Mouse (Mus musculus): ENCODE data around the gene Kcnj15. TPM values are rescaled to one million over a fixed set of nuclear protein-coding genes. Genes with fewer than 3 reads are reported as not detected.

Gene Kcnj15
- polyA plus RNA-seq, 1 experiment from 2014 or later: 6.1 TPM

DNA sequence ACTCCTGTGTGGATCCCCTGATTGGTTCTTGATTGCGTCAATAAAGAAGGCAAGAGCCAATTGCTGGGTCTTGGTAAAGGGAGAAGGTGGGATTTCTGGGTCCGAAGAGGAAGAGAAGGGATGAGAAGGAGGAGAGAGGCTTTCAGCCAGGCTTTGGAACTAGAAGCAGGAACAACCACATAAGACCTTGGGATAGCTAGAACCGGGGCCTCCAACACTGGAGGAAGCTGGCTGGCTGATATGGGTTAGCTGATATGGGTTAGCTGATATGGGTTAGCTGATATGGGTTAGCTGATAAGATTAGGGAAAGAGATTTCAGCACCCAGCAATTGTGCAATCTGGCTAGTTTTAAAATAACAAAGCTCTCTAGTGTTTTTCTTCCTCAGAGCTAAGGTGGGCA lies 44.3 kb downstream of the Kcnj15 start:
- Histone ChIP-seq H3K4me1 (ENCODE audit: control insufficient read depth, insufficient read depth, low read length) (no peaks in the 10 kb centered on the region), H3K4me2 (ENCODE audit: low read depth, low read length) (no peak overlapping the region), H3K36me3 (ENCODE audit: control insufficient read depth, insufficient read depth, low read length) (no peaks in the 10 kb centered on the region), H3K9me3 (replicated peaks; ENCODE audit: control insufficient read depth, low read length) (no peaks in the 10 kb centered on the region), H3K27ac (ENCODE audit: low read length) (no peak overlapping the region), H3K27me3 (ENCODE audit: control insufficient read depth, insufficient read depth, low read length) (no peaks in the 10 kb centered on the region), H3K9ac (ENCODE audit: low read length) (no peak overlapping the region), H3K4me3 (replicated peaks; ENCODE audit: low read length) (no peak overlapping the region)
- 84% methylated on average over 3 of the region's 3 CpGs for WGBS
- no peak for ATAC-seq (ENCODE audit: insufficient read depth, low FRiP score)

DNA sequence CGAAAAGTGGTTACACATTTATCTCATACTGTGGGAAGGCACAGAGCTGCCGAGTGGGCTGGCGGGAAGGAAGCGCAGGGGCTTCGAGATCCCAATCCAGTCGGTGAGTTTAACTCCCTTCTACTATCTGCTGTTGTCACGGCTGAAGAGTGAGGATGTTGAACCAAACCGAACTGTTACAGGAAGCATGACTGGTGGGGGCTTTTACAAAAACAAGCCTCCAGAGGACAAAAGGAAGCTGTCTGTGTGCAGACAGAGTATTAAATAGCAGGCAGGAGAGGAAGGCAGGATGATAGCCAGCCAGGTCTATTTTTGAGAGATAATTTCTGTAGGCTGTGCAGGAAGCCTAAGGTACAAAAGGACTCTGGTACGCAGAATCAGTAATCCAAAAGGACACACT lies 46.3 kb downstream of the Kcnj15 start:
- Histone ChIP-seq H3K4me2 (ENCODE audit: low read depth, low read length) (no peak overlapping the region), H3K4me1 (ENCODE audit: control insufficient read depth, insufficient read depth, low read length) (no peaks in the 10 kb centered on the region), H3K9ac (ENCODE audit: low read length) (no peak overlapping the region), H3K9me3 (replicated peaks; ENCODE audit: control insufficient read depth, low read length) (no peaks in the 10 kb centered on the region), H3K4me3 (replicated peaks; ENCODE audit: low read length) (no peak overlapping the region), H3K27ac (ENCODE audit: low read length) (no peak overlapping the region), H3K36me3 (ENCODE audit: control insufficient read depth, insufficient read depth, low read length) (no peaks in the 10 kb centered on the region), H3K27me3 (ENCODE audit: control insufficient read depth, insufficient read depth, low read length) (no peaks in the 10 kb centered on the region)
- no peak for ATAC-seq (ENCODE audit: insufficient read depth, low FRiP score)
- WGBS: 60% methylated on average over 9 of the region's 9 CpGs

DNA sequence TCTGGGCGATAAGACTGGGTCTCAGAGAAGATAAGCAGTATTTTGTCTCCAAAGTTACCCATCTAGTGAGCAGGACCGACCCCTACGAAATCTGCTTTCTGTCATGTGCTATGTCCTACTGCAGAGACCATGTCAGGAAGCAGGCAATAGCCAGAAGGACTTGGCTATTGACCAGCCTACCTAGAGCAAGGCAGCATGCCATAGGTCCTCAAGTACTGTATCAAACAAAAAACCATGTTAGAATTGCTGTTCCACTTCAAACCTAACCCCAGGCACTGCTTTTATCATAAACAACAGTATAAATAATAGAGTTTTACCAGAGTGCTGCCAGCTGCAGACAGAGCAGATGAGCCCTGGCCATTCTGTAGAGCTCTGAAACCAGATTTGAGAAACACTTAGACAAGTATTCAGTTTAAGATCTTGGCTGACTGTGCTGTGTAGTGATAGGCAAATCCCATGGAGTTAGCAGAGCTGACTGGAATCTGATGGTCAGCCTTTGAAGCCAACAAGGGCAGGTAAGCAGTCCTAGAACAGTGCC lies 50.5 kb downstream of the Kcnj15 start:
- H3K36me3 ChIP-seq (ENCODE audit: control insufficient read depth, insufficient read depth, low read length): no peaks in the 10 kb centered on the region
- no peak overlapping the region for H3K4me3 ChIP-seq (replicated peaks; ENCODE audit: low read length)
- no peak overlapping the region for H3K4me2 ChIP-seq (ENCODE audit: low read depth, low read length)
- WGBS: 76% methylated on average over 3 of the region's 3 CpGs
- H3K27me3 ChIP-seq (ENCODE audit: control insufficient read depth, insufficient read depth, low read length): no peaks in the 10 kb centered on the region
- no peak overlapping the region for H3K27ac ChIP-seq (ENCODE audit: low read length)
- no peaks in the 10 kb centered on the region for H3K4me1 ChIP-seq (ENCODE audit: control insufficient read depth, insufficient read depth, low read length)
- no peaks in the 10 kb centered on the region for H3K9me3 ChIP-seq (replicated peaks; ENCODE audit: control insufficient read depth, low read length)
- ATAC-seq (ENCODE audit: insufficient read depth, low FRiP score): no peak
- H3K9ac ChIP-seq (ENCODE audit: low read length): no peak overlapping the region

DNA sequence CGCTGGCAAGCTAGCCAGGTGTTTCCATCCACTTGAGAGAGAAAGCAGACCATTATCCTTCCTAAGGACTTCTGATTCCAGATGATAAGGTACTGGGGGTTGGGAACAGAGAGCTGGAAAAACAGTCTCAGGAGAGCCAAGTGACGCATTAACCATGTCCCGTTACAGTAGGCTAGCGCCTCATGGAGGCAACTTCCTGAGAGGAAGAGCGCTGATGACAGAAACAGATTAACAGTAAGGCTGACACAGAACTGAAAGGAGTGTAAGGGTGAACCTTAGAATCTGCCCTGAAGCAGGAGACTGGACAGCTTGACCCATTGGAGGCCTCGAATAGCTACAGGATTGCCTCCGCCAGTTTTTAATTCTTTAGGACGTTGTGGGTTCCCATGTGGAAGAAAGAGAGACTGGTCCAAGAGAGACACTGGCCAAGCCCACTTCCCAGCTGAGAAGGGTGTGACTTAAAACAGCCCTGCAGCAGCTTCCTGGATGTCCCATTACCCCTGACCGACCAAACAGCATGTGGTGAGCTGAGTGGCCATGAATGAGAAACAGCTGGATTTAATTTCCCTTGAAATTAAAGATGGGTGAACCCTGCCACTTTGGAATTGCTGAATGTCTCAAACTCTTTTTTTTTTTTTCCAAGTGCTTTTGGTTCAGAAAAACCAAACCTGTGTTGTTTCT lies 64.7 kb downstream of the Kcnj15 start:
- Histone ChIP-seq H3K4me3 (replicated peaks; ENCODE audit: low read length) (no peak overlapping the region), H3K4me2 (ENCODE audit: low read depth, low read length) (no peak overlapping the region), H3K9ac (ENCODE audit: low read length) (no peak overlapping the region), H3K27ac (ENCODE audit: low read length) (peak overlapping the region; percentile 51; the same call in 1 of the 2 replicates), H3K36me3 (ENCODE audit: control insufficient read depth, insufficient read depth, low read length) (no peaks in the 10 kb centered on the region), H3K27me3 (ENCODE audit: control insufficient read depth, insufficient read depth, low read length) (no peaks in the 10 kb centered on the region), H3K4me1 (ENCODE audit: control insufficient read depth, insufficient read depth, low read length) (no peaks in the 10 kb centered on the region), H3K9me3 (replicated peaks; ENCODE audit: control insufficient read depth, low read length) (no peaks in the 10 kb centered on the region)
- WGBS: 61% methylated on average over 9 of the region's 9 CpGs
- ATAC-seq (ENCODE audit: insufficient read depth, low FRiP score): no peak

DNA sequence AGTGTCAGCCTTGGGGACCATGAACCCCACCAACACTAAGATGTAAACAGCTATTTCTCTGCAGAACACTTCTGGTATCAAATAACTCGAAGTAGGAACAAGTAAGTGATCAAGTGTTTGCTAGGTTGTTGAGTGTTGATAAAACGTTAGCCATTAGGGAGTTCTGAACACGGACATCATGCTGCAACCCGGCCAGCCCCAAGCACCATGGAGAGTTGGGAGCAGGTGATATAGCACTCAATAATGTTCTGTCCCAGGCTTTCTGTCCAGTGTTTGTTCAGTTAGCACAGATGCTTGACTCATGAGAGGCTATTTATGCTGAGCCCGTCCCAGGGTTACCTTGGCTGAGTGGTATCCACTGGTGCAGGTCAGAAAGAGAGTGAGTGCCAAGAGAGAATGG lies 74.8 kb downstream of the Kcnj15 start:
- H3K4me2 ChIP-seq (ENCODE audit: low read depth, low read length): no peak overlapping the region
- no peak overlapping the region for H3K9ac ChIP-seq (ENCODE audit: low read length)
- H3K9me3 ChIP-seq (replicated peaks; ENCODE audit: control insufficient read depth, low read length): no peaks in the 10 kb centered on the region
- H3K4me1 ChIP-seq (ENCODE audit: control insufficient read depth, insufficient read depth, low read length): no peaks in the 10 kb centered on the region
- H3K36me3 ChIP-seq (ENCODE audit: control insufficient read depth, insufficient read depth, low read length): no peaks in the 10 kb centered on the region
- H3K4me3 ChIP-seq (replicated peaks; ENCODE audit: low read length): no peak overlapping the region
- no peaks in the 10 kb centered on the region for H3K27me3 ChIP-seq (ENCODE audit: control insufficient read depth, insufficient read depth, low read length)
- WGBS: 75% methylated on average over 5 of the region's 5 CpGs
- ATAC-seq (ENCODE audit: insufficient read depth, low FRiP score): no peak
- no peak overlapping the region for H3K27ac ChIP-seq (ENCODE audit: low read length)

DNA sequence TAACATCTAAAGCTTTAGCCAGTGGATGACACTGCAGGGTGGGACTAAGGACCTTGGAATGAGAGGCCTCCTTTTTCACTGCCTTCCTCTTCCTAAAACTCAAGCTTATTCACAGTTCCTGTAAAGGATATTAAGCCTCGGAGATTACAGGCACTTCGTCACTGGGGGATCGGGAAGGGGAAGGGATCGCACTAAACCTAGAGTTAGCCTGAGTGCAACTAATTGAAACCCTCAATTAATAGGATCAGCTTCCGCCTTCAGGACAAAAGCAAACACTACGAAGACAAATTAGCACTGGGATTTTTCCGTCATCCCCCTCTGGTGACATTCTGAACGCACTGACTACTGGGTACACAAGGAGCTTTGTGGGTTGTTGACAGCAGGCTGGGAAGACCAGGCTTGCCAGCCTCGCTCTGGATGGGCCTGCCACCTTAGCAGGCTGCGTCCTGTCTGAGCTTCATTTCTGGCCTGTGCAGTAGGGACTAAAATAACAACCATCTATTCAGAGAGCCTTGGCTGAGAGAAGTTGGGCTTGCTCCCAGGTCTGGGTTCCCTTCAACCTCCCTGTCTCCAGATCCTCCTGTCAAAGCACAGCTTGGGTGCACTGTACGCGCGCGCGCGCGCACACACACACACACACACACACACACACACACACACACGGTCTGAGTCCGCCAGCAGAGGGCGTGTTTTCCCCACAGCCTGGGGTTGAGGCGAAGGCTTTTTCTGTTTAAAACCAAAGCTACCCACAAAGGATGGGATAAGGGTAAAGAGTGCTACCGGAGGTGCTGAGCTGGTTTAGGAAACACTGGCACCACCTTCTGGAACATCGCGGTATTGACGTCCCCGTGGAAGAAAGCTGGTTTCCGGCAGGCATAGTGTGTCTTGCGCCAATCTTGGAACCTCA lies 83.8 kb downstream of the Kcnj15 start:
- no peak overlapping the region for H3K4me3 ChIP-seq (replicated peaks; ENCODE audit: low read length)
- ATAC-seq (ENCODE audit: insufficient read depth, low FRiP score): peak; percentile 87
- peak overlapping the region; percentile 66 for H3K27ac ChIP-seq (ENCODE audit: low read length)
- H3K4me2 ChIP-seq (ENCODE audit: low read depth, low read length): peak overlapping the region; percentile 40
- H3K9ac ChIP-seq (ENCODE audit: low read length): peak overlapping the region; percentile 28; the same call in 1 of the 2 replicates
- no peaks in the 10 kb centered on the region for H3K36me3 ChIP-seq (ENCODE audit: control insufficient read depth, insufficient read depth, low read length)
- WGBS: 20% methylated on average over 28 of the region's 28 CpGs
- no peaks in the 10 kb centered on the region for H3K9me3 ChIP-seq (replicated peaks; ENCODE audit: control insufficient read depth, low read length)
- no peaks in the 10 kb centered on the region; the same call in 1 of the 2 replicates for H3K27me3 ChIP-seq (ENCODE audit: control insufficient read depth, insufficient read depth, low read length)
- peaks cover 16% of the 10 kb centered on the region for H3K4me1 ChIP-seq (ENCODE audit: control insufficient read depth, insufficient read depth, low read length)

DNA sequence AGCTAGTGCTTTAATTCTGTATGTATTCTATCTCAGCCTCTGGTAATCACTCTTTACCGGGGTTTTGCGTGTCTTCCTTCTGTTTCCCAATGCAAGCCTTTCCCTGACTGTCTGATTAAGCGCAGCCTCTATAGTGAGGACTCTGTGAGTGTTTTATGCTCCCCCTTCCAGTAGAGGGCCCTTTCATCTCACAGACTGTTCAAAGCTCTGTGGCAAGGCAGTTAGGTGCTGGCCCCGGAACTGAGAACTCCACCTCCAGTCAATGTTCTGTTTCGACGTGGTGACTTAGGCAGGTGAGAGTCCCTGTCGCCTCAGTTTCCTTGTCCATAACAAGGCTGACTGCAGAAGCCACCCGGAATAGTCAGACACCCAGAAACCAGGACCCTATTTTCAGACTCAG lies 84.7 kb downstream of the Kcnj15 start:
- WGBS: 71% methylated on average over 8 of the region's 8 CpGs
- H3K4me3 ChIP-seq (replicated peaks; ENCODE audit: low read length): no peak overlapping the region
- no peaks in the 10 kb centered on the region for H3K36me3 ChIP-seq (ENCODE audit: control insufficient read depth, insufficient read depth, low read length)
- H3K9ac ChIP-seq (ENCODE audit: low read length): no peak overlapping the region
- no peaks in the 10 kb centered on the region for H3K9me3 ChIP-seq (replicated peaks; ENCODE audit: control insufficient read depth, low read length)
- H3K4me2 ChIP-seq (ENCODE audit: low read depth, low read length): no peak overlapping the region
- no peaks in the 10 kb centered on the region; the same call in 1 of the 2 replicates for H3K27me3 ChIP-seq (ENCODE audit: control insufficient read depth, insufficient read depth, low read length)
- peaks cover 18% of the 10 kb centered on the region for H3K4me1 ChIP-seq (ENCODE audit: control insufficient read depth, insufficient read depth, low read length)
- no peak for ATAC-seq (ENCODE audit: insufficient read depth, low FRiP score)
- H3K27ac ChIP-seq (ENCODE audit: low read length): peak overlapping the region; percentile 66; the same call in 1 of the 2 replicates

DNA sequence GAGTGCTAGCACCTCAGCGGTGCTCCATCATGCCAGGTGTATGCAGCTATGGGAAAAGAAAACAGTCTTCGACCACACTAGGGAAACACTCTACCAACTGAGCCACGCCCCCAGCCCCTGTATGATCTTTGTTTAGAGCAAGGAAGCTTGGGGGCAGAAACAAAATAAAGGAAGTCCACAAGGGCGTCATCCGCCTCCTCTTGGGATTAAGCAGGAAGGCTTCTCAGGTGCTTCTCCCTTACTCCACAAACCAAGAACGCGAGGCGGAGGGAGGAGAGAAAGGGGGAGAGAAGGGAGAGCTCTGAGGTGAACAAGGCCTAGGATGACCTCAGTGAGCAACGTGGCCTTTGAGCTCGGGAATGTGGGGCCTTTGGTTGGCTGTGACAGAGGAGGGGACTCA lies 87.6 kb downstream of the Kcnj15 start:
- Histone ChIP-seq H3K4me2 (ENCODE audit: low read depth, low read length) (no peak overlapping the region), H3K4me3 (replicated peaks; ENCODE audit: low read length) (no peak overlapping the region), H3K9me3 (replicated peaks; ENCODE audit: control insufficient read depth, low read length) (no peaks in the 10 kb centered on the region), H3K27ac (ENCODE audit: low read length) (no peak overlapping the region), H3K27me3 (ENCODE audit: control insufficient read depth, insufficient read depth, low read length) (no peaks in the 10 kb centered on the region; the same call in 1 of the 2 replicates), H3K9ac (ENCODE audit: low read length) (no peak overlapping the region), H3K4me1 (ENCODE audit: control insufficient read depth, insufficient read depth, low read length) (peaks cover 22% of the 10 kb centered on the region), H3K36me3 (ENCODE audit: control insufficient read depth, insufficient read depth, low read length) (no peaks in the 10 kb centered on the region)
- no peak for ATAC-seq (ENCODE audit: insufficient read depth, low FRiP score)
- 67% methylated on average over 10 of the region's 10 CpGs for WGBS

DNA sequence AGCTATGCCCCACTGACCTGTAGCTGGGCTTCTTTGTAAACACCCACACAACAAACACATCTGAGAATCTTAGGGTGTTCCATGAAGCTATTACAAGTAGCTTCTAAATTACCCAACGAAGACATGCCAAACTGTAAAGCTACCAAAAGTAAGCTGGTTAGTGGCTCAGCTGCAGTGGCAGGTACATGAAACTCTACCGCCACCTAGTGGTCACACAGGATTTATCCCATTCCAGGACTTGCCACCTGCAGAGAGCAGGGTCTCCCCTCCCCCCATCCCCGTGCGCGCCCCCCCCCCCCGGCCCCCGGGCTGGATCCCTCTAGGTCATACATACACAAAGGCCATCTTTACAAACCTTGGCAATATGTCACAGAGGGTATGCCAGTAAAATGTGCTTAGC lies 88.5 kb downstream of the Kcnj15 start:
- 5% methylated on average over 5 of the region's 7 CpGs for WGBS
- no peak overlapping the region for H3K9ac ChIP-seq (ENCODE audit: low read length)
- no peak for ATAC-seq (ENCODE audit: insufficient read depth, low FRiP score)
- no peak overlapping the region for H3K4me3 ChIP-seq (replicated peaks; ENCODE audit: low read length)
- no peak overlapping the region for H3K4me2 ChIP-seq (ENCODE audit: low read depth, low read length)
- H3K4me1 ChIP-seq (ENCODE audit: control insufficient read depth, insufficient read depth, low read length): peaks cover 16% of the 10 kb centered on the region
- H3K36me3 ChIP-seq (ENCODE audit: control insufficient read depth, insufficient read depth, low read length): no peaks in the 10 kb centered on the region
- H3K27ac ChIP-seq (ENCODE audit: low read length): no peak overlapping the region
- H3K9me3 ChIP-seq (replicated peaks; ENCODE audit: control insufficient read depth, low read length): no peaks in the 10 kb centered on the region
- no peaks in the 10 kb centered on the region; the same call in 1 of the 2 replicates for H3K27me3 ChIP-seq (ENCODE audit: control insufficient read depth, insufficient read depth, low read length)
